Mouse (Mus musculus) kidney, adult 2 months (tissue): ENCODE measurements at regions not wholly inside any gene's neighbourhood (a gene's known extent, or its start where the extent isn't known, plus 50 kb on each side); places are given as distances from the start of the nearest gene placed in this dataset.

Experiments
- CTCF ChIP-seq: fragments of 200-500 bp; conservative IDR thresholded peaks from 2 replicates; pipeline ENCODE4 v1.5.1; 2011; ENCODE audit warnings: low read depth, mild to moderate bottlenecking, control low read depth, low read length, moderate library complexity, mixed read lengths; ENCODE audit not compliant: insufficient read depth, insufficient read length
- POLR2A ChIP-seq: fragments of 200-500 bp; IDR thresholded peaks from one replicate; pipeline ENCODE4 v1.6.1; 2011; ENCODE audit warnings: low read depth, low read length, control low read depth

DNA sequence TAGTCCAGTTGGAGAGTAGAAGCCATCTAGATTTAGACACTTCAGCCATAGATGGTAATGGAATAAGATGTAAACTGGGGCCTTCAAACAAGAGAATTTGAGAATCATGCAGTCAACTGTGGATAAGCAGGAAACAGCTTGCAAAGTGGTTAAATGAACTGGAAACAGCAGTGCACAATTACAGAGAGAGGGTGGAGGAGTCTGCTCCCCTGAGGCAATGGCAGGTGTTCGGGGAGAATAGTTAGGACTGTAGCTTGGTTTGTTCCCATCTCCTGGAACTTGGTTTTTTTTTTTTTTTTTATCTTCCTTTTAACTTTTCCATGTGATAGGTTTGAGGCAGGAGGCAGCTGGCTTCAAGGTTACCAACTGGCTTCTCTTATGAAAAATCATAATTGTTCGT is 165.1 kb upstream of the Ell2 start:
- TF ChIP-seq CTCF (no peak), POLR2A (no peak)
